Mouse (Mus musculus): ENCODE results near the gene Tenm2.

Gene Tenm2

GRCm38 (mm10) chr11:36036061-36036695 is 1199.6 kb downstream of the Tenm2 start:
- peak; percentile 82 to 89 for DNase-seq

DNA sequence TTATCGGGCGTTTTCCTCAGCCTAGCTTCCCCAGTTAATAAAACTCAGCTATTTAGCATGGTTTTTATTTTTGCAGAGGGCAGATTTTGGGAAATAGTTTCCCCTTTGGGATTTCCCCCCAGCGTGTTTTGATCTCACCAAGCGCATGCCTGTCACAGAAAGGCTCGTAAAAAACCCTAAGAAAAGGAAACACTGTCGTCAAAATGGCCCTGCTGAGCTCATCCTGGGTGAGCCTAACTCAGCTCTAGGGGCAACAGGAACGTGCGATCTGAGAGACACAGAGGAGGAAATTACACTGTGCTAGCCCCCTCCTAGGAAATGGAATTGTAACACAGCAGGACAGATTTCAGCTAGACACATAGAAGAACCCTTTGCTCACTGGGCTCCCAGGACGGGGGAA is 1204.0 kb downstream of the Tenm2 start:
- DNase-seq: no peak

- no peak for DNase-seq
Measured at GRCm38 (mm10) chr11:36020009-36020408, 1215.8 kb downstream of the Tenm2 start.

- DNase-seq: no peak
Measured at GRCm38 (mm10) chr11:36013179-36013578, 1222.6 kb downstream of the Tenm2 start.

- no peak for DNase-seq
Measured at GRCm38 (mm10) chr11:36009281-36010208, 1226.2 kb downstream of the Tenm2 start.

GRCm38 (mm10) chr11:36002900-36003299 is 1232.9 kb downstream of the Tenm2 start:
- no peak for DNase-seq

DNA sequence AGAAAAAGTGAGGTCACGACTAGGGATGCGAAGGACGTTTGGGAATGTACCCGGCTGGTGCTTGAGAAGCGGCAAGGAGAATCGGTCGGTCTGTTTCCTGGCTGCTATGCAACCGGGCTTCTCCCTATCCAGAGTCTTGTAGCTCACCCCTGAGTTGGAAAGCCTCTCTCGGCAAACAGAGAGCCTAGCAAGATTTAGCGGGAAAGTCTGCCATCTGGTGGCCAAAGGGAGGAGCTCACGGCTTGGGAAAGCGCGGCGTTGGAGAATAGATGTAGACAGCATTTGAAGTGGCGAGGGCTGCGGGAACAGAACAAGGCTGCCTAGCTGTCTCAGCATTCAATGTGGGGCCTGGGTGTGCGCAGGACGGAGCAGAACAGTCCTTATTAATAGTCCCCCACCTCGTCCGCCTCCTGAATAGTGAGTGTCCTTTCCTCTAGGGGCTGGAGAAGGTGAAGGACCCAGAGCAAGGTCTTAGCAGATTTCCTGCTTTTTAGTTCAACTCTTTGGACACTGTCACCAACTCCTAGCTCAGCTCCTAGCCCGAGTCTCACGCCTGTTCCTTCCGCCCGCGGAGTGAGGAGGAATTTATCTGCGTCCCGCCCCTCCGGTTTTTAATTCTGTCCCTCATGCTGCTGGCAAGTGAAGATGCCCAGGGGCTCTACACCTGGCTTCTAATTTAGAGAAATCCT is 1234.3 kb downstream of the Tenm2 start:
- DNase-seq: peak; percentile 82 to 90

DNA sequence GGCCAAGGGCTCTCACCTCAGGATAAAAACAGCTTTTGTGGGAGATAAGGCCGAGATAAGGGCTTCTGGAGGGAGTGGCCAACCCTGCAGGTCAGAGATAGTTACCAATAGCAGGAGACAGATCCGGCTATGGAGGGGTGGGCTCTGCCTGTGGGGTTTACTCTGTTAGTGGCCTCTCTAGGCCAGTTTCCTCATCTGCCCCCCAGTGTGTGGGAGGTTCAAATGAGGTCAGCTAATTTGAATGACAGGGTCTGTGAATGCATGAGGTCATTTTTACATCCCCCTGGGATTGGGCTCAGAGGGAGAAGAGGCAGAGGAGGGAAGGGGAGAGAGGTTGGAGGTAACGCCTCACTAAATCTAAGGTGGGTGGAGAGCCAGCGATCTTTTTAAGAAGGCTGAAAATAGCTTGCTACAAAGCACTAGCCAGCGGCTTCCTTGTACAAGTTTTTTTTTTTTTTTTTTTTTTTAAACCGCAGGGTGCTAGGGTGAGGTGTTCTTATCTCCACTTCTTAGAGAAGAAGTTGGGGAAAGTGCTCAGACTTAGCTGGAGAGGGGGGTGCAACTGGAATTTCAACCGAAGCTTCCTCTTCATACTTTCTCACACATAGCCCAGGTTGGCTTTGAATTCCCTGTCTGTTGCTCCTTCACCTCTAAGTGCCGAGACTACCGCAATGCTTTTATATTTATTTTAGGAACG is 1235.0 kb downstream of the Tenm2 start:
- no peak for DNase-seq

DNA sequence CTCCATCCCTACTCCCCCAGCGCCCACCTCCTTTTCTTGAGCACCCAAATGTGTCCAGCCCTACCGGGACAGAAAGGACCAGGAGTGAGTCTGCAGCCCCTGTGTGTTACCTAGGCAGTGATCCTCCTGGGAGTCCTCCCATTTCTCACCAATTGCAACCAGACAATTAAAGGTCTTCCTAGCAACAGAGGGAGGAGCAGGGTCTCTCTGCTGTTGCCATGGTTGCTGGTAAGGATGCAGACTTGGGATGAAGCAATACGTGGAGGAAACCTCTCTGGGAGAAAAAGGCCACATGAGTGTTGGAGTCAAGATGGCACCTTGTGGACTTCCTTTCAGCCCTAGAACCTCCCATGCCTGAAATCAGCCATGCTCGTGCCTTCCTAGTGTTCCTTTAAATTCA is 1235.7 kb downstream of the Tenm2 start:
- no peak for DNase-seq

DNA sequence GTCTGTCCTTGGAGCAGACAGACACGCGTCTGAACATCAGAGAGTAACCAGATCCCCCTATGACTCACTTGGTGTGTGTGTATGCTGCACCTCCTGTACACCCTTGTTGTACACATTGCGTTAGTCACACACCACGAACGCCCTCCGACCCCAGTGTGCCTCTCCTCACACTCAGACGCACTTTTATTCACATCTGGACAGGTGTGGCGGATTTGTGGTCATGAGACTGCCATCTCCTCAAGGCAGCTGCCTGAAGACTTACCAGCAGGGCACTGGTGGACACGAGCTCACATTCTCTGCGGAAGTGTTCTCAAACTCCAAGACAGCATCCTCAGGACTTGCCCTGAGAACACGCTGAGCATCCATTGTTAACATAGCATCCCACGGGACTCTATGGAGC is 1237.7 kb downstream of the Tenm2 start:
- no peak for DNase-seq

DNA sequence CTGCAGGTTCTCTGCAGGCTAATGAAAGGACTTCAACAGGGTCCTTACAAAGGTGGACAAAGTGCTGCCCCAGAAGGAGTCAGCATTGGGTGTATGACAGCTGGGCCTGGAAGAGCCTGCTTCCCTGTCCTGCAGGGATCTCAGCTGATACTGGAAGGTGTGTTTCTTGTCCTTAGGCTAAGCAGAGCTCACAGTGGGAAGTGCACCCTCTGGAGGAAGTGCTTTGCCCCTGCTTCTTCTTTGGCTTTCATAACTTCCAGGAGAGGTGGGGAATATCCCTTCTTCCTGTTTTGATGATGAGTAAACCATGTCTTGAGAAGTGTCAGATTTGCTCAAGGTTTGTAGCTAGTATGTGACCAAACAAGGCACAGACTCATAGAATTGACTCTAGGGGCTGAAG is 1240.5 kb downstream of the Tenm2 start:
- no peak for DNase-seq

DNA sequence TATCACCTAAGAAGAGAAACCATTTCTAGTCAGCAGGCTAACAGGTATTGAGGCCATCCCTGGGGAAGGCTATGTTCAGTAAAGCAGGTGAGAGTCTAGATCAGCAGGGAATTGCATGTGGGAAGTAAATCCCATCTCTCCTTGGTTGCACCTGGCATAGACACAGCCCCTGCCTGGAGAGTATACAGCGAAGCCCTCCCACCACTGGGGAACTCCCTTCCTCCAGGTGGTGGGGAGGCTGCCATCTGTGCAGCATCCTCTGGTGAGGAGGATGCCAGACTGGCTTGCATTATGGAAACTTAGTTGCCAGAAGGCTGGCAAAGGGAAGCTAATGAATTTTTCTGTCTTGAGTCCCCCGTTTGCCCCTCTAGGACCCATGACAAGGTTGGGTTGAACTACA is 1243.9 kb downstream of the Tenm2 start:
- no peak for DNase-seq

- DNase-seq: no peak
Measured at GRCm38 (mm10) chr11:35989967-35990366, 1245.8 kb downstream of the Tenm2 start.

DNA sequence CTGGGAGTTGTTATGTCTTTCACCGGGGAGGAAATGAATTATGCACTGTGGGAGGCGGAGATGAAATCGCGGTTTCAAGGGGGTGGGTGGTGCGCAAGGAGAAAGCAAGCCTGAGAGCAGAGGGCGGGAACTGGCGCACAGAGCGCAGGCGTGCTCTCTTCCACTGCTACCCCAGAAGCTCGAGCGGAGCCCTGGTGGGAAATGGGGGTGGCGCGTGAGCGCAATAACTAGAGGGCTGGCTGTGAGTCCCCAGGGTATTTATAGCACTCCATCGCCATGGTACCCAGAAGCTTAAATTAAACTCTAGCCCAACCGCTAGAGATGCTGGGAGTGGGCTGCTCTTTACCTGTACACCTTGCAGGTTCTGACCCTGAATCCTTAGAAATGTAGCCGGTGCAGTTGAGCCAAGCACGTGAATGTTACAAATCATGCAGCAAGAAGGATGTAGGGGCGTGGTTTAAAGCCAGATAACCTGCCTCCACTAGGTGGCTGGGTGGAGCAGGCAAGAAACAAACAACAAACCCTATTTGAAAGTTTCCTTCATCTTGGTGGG is 1249.8 kb downstream of the Tenm2 start:
- DNase-seq: peak; percentile 45 to 64

GRCm38 (mm10) chr11:35982734-35983133 is 1253.0 kb downstream of the Tenm2 start:
- DNase-seq: no peak

DNA sequence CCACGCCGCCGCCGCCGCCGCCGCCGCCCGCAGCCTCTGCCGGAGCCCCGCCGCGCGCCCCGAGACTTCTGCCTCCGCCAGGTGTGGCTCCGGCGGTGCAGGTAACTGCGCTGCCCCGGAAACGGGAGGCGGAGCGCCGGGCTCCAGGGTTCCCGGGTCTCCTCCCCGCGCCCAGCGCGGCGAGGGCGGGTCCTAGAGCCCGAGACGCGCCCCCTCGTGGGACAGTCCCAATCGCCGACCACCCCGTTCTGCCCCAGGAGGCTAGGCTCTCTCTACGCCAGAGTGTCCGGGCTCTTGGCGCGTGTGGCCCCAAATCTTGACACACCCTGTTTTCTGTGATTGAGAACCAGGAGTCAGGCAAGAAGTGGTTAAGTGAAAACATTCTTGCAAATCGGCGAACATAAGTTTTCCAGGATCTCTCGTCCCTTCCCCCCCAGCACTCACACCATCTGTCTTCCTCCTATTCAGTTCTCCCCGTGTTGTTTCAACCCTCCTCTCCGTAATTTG is 1255.3 kb downstream of the Tenm2 start, which contains the start of gene Wwc1:
Gene Wwc1, minus strand, starts transcription at position 117 of the 507 bp plus-strand sequence.
- DNase-seq: peak; percentile 73 to 86

GRCm38 (mm10) chr11:35979733-35980410 is 1255.9 kb downstream of the Tenm2 start:
- DNase-seq: peak; percentile 9 to 40

- no peak for DNase-seq
Measured at GRCm38 (mm10) chr11:35979266-35979732, 1256.5 kb downstream of the Tenm2 start.

GRCm38 (mm10) chr11:35977796-35978195 is 1258.0 kb downstream of the Tenm2 start:
- no peak for DNase-seq

DNA sequence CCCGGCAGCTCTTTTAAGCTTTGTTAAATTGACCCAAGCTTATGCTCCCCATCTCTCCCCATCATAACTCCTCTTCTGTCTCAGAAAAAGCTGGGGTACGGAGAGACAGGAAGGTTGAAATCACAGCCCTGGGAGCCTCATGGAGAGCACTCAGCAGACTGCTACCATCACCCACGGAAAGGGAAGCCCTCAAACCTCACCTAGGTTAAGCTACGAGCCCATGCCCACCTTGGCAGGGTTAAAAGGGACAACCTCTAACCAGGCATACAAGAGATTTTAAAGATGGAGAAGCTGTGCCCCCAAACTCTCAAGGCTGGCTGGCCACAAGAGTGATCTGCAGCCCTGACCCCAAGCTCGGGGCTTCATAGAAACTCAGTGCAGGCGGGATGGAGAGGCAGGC is 1258.7 kb downstream of the Tenm2 start:
- DNase-seq: no peak

DNA sequence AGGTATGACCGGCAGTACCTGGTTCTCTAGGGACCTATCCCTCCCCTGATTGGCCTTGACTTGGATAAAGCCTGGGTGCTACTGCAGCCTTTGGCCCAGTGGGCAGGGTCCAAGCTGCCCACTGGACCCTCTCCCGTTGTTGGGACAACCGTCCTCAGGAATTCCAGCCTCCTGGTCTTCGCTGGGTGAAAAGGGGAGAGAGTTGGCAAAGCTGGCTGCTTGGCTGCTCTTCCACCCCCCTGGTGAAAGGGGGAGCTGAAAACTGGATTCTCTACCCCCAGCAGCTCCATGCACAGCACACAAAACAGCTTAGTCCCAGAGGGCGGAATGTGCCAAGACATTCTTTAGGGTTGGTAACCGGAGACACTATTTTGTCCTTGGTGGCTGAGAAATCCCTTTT is 1259.3 kb downstream of the Tenm2 start:
- no peak for DNase-seq
